Mouse (Mus musculus): ENCODE data around the gene Pknox2. TPM values are rescaled to one million over a fixed set of nuclear protein-coding genes. Genes with fewer than 3 reads are reported as not detected.

Pknox2 gene
- polyA plus RNA-seq, 1 experiment = 8.5 TPM

DNA sequence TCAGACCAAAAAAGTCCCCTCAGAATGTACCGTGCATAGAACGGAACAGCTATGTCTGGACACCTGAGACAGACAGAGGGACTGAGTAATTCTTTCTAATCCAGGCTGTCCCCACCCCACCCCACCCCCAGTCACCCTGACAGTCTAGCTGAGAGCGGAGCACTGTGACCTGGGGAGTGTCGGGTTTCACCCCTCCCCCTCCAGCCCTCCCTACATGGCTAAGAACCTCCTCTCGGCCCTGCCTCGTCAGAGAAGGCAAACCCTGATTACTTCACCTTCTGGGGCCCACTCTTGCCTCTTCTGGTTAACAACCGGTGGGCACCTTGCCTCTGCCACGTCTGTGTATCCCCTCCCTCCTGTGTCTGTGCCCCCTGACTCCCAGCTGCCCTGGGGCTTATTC is 7.7 kb downstream of the Pknox2 start:
- TF ChIP-seq FOSL1 (IDR thresholded peaks at IDR 0.05; ENCODE audit: insufficient read depth, low read length, poor library complexity, severe bottlenecking) = no peak
- no peak for TF ChIP-seq CTCF (IDR thresholded peaks at IDR 0.05; ENCODE audit: control insufficient read depth, insufficient read depth, insufficient read length)
- TF ChIP-seq USF1 (IDR thresholded peaks at IDR 0.05; ENCODE audit: low read depth) = no peak
- no peak for TF ChIP-seq MAX (IDR thresholded peaks at IDR 0.05)
- no peak for TF ChIP-seq CEBPB (IDR thresholded peaks at IDR 0.05; ENCODE audit: low read depth)
- no peak for TF ChIP-seq MYOD1 (IDR thresholded peaks at IDR 0.05; ENCODE audit: control insufficient read depth, insufficient read length, low read depth)
- no peak for TF ChIP-seq MYOG (IDR thresholded peaks at IDR 0.05; ENCODE audit: control insufficient read depth, extremely low read depth, insufficient read length)
- Histone ChIP-seq H3K79me2 (ENCODE audit: control insufficient read depth, insufficient read depth) (no peaks in the 10 kb centered on the region), H3ac (ENCODE audit: control insufficient read depth, insufficient read length, low read depth) (no peak overlapping the region), H3K4me3 (ENCODE audit: insufficient read depth, poor library complexity, severe bottlenecking) (no peak overlapping the region), H3K27me3 (ENCODE audit: control insufficient read depth, insufficient read depth, insufficient read length) (no peaks in the 10 kb centered on the region), H3K36me3 (ENCODE audit: control insufficient read depth, insufficient read depth) (no peaks in the 10 kb centered on the region), H3K79me3 (ENCODE audit: low read depth) (no peaks in the 10 kb centered on the region)

DNA sequence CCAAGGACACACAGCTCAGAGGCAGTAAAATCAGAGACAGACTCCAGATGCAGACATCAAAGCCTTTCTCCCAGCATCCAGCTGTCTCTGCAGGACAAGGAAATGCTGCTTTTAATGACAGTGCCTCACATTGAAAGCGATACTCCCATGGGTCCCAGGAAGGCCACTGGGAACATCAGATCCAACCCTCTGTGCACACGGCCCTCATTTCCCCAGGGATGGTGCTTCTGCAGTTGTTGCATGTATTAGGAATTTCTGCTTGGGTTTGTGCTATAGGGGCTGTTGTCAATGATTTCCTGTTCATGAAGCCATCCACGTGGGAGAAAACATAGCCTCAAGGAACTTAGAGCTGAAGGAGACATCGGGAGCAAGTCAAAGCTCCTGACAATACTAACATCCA is 8.3 kb downstream of the Pknox2 start:
- H3K79me3 ChIP-seq (ENCODE audit: low read depth) = no peaks in the 10 kb centered on the region
- no peaks in the 10 kb centered on the region for H3K36me3 ChIP-seq (ENCODE audit: control insufficient read depth, insufficient read depth)
- no peaks in the 10 kb centered on the region for H3K79me2 ChIP-seq (ENCODE audit: control insufficient read depth, insufficient read depth)
- no peaks in the 10 kb centered on the region for H3K27me3 ChIP-seq (ENCODE audit: control insufficient read depth, insufficient read depth, insufficient read length)
- no peak overlapping the region for H3ac ChIP-seq (ENCODE audit: control insufficient read depth, insufficient read length, low read depth)
- TF ChIP-seq CTCF (IDR thresholded peaks at IDR 0.05; ENCODE audit: control insufficient read depth, insufficient read depth, insufficient read length) (no peak), CEBPB (IDR thresholded peaks at IDR 0.05; ENCODE audit: low read depth) (no peak), MYOG (IDR thresholded peaks at IDR 0.05; ENCODE audit: control insufficient read depth, extremely low read depth, insufficient read length) (no peak), MYOD1 (IDR thresholded peaks at IDR 0.05; ENCODE audit: control insufficient read depth, insufficient read length, low read depth) (peak; percentile 23)
- no peak overlapping the region for H3K4me3 ChIP-seq (ENCODE audit: insufficient read depth, poor library complexity, severe bottlenecking)

DNA sequence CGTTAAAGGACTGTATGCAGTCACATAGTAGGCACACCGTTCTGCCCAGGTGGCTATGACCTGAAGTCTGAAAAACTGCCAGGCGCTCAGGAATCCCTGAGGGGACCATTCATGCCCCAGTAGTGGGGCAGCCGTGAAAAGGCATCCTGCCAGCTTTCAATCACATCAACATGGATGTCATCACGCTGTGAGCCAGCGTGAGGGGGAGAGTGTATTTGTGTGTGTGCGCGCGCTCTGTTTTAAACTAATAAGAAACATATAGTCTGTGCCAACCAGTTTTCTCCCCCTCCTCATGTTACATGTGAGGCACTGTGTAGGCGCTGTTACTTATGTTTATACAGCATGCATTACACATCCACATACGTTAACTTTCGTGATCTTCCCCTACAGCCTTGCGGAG is 10.9 kb downstream of the Pknox2 start:
- no peak overlapping the region for H3K4me3 ChIP-seq (ENCODE audit: insufficient read depth, poor library complexity, severe bottlenecking)

DNA sequence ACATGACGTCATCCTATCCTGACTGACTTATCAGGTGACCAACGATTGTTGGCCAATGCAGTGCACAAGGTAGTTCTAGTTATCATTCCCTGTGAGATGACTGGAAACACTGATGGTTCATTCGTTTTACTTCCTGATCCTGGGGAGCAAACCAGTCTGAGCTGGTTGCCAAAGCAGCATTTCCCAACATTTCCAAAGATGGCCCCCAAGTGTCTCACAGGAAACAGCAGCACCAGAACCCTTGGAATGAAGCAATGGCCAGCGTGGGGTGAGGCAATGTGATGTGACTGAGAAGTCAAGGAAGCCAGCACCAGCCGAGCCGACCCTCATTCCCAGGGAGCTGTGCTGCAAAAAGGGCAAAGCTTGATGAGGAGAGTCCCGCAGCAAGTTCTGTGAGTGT is 13.7 kb downstream of the Pknox2 start:
- TF ChIP-seq MYOD1 (IDR thresholded peaks at IDR 0.05; ENCODE audit: control insufficient read depth, insufficient read length, low read depth) (no peak), USF1 (IDR thresholded peaks at IDR 0.05; ENCODE audit: low read depth) (no peak), FOSL1 (IDR thresholded peaks at IDR 0.05; ENCODE audit: insufficient read depth, low read length, poor library complexity, severe bottlenecking) (no peak), CEBPB (IDR thresholded peaks at IDR 0.05; ENCODE audit: low read depth) (no peak), CTCF (IDR thresholded peaks at IDR 0.05; ENCODE audit: control insufficient read depth, insufficient read depth, insufficient read length) (no peak), MYOG (IDR thresholded peaks at IDR 0.05; ENCODE audit: control insufficient read depth, extremely low read depth, insufficient read length) (no peak), MAX (IDR thresholded peaks at IDR 0.05) (no peak)
- Histone ChIP-seq H3K36me3 (ENCODE audit: control insufficient read depth, insufficient read depth) (no peaks in the 10 kb centered on the region), H3K4me3 (ENCODE audit: insufficient read depth, poor library complexity, severe bottlenecking) (no peak overlapping the region), H3K79me3 (ENCODE audit: low read depth) (no peaks in the 10 kb centered on the region), H3K79me2 (ENCODE audit: control insufficient read depth, insufficient read depth) (no peaks in the 10 kb centered on the region), H3ac (ENCODE audit: control insufficient read depth, insufficient read length, low read depth) (no peak overlapping the region), H3K27me3 (ENCODE audit: control insufficient read depth, insufficient read depth, insufficient read length) (no peaks in the 10 kb centered on the region)

More for the DNA sequence above, 10.9 kb downstream of the Pknox2 start:
- Histone ChIP-seq H3ac (ENCODE audit: control insufficient read depth, insufficient read length, low read depth) (no peak overlapping the region), H3K27me3 (ENCODE audit: control insufficient read depth, insufficient read depth, insufficient read length) (no peaks in the 10 kb centered on the region), H3K79me2 (ENCODE audit: control insufficient read depth, insufficient read depth) (no peaks in the 10 kb centered on the region), H3K36me3 (ENCODE audit: control insufficient read depth, insufficient read depth) (no peaks in the 10 kb centered on the region), H3K79me3 (ENCODE audit: low read depth) (no peaks in the 10 kb centered on the region)
- TF ChIP-seq FOSL1 (IDR thresholded peaks at IDR 0.05; ENCODE audit: insufficient read depth, low read length, poor library complexity, severe bottlenecking) (no peak), CEBPB (IDR thresholded peaks at IDR 0.05; ENCODE audit: low read depth) (no peak), MAX (IDR thresholded peaks at IDR 0.05) (no peak), MYOG (IDR thresholded peaks at IDR 0.05; ENCODE audit: control insufficient read depth, extremely low read depth, insufficient read length) (no peak)

DNA sequence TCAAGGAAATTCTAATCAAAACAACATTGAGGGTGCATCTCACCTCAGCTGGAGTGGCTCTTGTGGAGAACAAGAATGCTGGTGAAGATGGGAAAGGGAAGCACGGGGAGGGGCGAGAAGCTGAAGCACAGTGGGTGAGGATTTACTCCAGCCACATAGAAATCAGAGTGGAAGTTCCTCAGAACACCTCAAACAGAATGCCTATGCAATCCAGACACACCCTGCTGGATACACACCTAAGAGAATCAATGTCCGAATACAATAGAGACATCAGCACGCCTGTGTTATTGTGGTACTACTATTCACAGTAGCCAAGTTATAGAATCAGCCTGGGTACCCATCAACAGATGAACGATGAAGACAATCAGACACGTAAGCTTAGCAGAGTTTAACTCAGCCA is 18.2 kb downstream of the Pknox2 start:
- no peak for TF ChIP-seq FOSL1 (IDR thresholded peaks at IDR 0.05; ENCODE audit: insufficient read depth, low read length, poor library complexity, severe bottlenecking)
- TF ChIP-seq MYOG (IDR thresholded peaks at IDR 0.05; ENCODE audit: control insufficient read depth, extremely low read depth, insufficient read length) = no peak
- no peak for TF ChIP-seq CTCF (IDR thresholded peaks at IDR 0.05; ENCODE audit: control insufficient read depth, insufficient read depth, insufficient read length)
- no peak for TF ChIP-seq MAX (IDR thresholded peaks at IDR 0.05)
- no peak for TF ChIP-seq MYOD1 (IDR thresholded peaks at IDR 0.05; ENCODE audit: control insufficient read depth, insufficient read length, low read depth)
- no peak for TF ChIP-seq USF1 (IDR thresholded peaks at IDR 0.05; ENCODE audit: low read depth)
- TF ChIP-seq CEBPB (IDR thresholded peaks at IDR 0.05; ENCODE audit: low read depth) = no peak
- H3ac ChIP-seq (ENCODE audit: control insufficient read depth, insufficient read length, low read depth) = no peak overlapping the region
- no peaks in the 10 kb centered on the region for H3K79me2 ChIP-seq (ENCODE audit: control insufficient read depth, insufficient read depth)
- H3K79me3 ChIP-seq (ENCODE audit: low read depth) = no peaks in the 10 kb centered on the region
- H3K36me3 ChIP-seq (ENCODE audit: control insufficient read depth, insufficient read depth) = no peaks in the 10 kb centered on the region
- no peaks in the 10 kb centered on the region for H3K27me3 ChIP-seq (ENCODE audit: control insufficient read depth, insufficient read depth, insufficient read length)
- no peak overlapping the region for H3K4me3 ChIP-seq (ENCODE audit: insufficient read depth, poor library complexity, severe bottlenecking)

DNA sequence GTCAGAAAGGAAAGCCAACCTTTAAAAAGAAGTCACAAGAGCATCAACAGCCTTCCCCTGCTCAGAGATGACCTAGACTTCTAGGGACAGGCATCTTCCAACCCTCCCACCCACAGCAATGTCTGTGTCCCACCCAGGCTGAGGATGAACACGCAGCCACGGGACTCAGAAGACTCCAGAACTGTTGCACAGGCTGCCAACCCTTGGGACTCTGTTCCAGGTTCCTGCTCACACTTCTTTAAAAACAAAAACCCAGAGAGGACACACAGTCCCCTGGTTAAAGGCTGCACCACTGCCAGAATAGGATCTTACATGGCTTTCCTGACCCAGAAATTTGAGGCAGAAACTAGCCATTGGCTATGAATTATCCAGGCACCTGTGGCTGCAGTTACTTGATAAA is 21.0 kb downstream of the Pknox2 start:
- TF ChIP-seq FOSL1 (IDR thresholded peaks at IDR 0.05; ENCODE audit: insufficient read depth, low read length, poor library complexity, severe bottlenecking) (no peak), CEBPB (IDR thresholded peaks at IDR 0.05; ENCODE audit: low read depth) (no peak), MAX (IDR thresholded peaks at IDR 0.05) (no peak), CTCF (IDR thresholded peaks at IDR 0.05; ENCODE audit: control insufficient read depth, insufficient read depth, insufficient read length) (no peak), MYOD1 (IDR thresholded peaks at IDR 0.05; ENCODE audit: control insufficient read depth, insufficient read length, low read depth) (no peak), MYOG (IDR thresholded peaks at IDR 0.05; ENCODE audit: control insufficient read depth, extremely low read depth, insufficient read length) (no peak), USF1 (IDR thresholded peaks at IDR 0.05; ENCODE audit: low read depth) (no peak)
- Histone ChIP-seq H3K4me3 (ENCODE audit: insufficient read depth, poor library complexity, severe bottlenecking) (no peak overlapping the region), H3K79me2 (ENCODE audit: control insufficient read depth, insufficient read depth) (no peaks in the 10 kb centered on the region), H3K36me3 (ENCODE audit: control insufficient read depth, insufficient read depth) (no peaks in the 10 kb centered on the region), H3K27me3 (ENCODE audit: control insufficient read depth, insufficient read depth, insufficient read length) (no peaks in the 10 kb centered on the region), H3K79me3 (ENCODE audit: low read depth) (no peaks in the 10 kb centered on the region), H3ac (ENCODE audit: control insufficient read depth, insufficient read length, low read depth) (no peak overlapping the region)

All from C2C12 (cell line).